Mouse (Mus musculus): ENCODE data around the gene Pax6. TPM values are rescaled to one million over a fixed set of nuclear protein-coding genes. Genes with fewer than 3 reads are reported as not detected.

Gene Pax6
- polyA plus RNA-seq, 2 experiments: 0.06 TPM; not detected in 1

DNA sequence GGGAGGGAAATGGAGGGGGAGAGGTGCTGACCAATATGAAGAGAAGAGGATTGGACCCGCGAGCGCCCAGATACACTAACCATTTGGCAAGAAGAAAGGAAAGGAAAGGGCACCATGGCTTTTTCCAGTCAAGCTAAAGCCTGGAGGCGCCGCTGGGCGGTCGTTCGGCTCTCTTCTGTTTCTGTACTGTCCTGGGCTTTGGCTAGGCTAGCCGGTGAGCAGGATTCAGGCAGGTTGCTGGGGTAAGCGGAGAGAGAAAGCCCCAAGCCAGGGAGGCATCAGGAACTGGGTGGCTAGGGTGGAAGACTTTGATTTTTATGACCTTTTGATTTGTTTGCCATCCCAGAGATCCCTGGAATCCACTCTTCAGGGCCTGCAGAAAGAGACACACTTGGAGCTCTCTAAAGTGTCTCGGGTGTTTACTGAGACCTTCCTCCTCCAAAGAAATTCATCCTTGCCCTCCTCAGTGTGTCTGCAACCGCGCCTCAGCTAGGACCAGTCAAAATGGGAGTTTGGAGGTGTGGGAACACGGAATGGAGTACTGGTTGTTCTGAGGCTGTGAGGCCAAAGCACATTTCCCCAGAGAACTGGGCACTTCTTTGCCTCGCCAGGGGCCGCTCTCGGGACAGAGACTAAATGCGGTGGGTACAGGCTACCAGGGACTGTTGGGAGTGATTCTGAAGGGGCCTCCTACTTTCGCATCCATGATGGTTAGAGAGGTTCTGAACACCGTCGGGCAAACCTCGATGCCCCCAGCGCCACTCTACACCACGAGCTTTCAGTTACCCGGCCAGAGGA lies 3.3 kb downstream of the Pax6 start:
- no peak overlapping the region for H3K4me2 ChIP-seq (ENCODE audit: low read depth)
- no peaks in the 10 kb centered on the region for H3K4me1 ChIP-seq (replicated peaks; ENCODE audit: control insufficient read depth in 2 of 2, insufficient read depth in 2 of 2, low read length in 1 of 2)
- H3K4me3 ChIP-seq (ENCODE audit: insufficient read depth in 1 of 2, low read depth in 2 of 2, low read length in 2 of 2): no peak overlapping the region
- TF ChIP-seq EP300 (IDR thresholded peaks at IDR 0.05; ENCODE audit: low read depth): no peak
- TF ChIP-seq CTCF (IDR thresholded peaks at IDR 0.05; ENCODE audit: low read depth): peak; percentile 17; the same call in 1 of the 2 replicates
- no peaks in the 10 kb centered on the region for H3K36me3 ChIP-seq (replicated peaks; ENCODE audit: control insufficient read depth, insufficient read depth, low read depth)
- H3K27me3 ChIP-seq (ENCODE audit: control insufficient read depth, insufficient read depth, low read length): peaks cover 100% of the 10 kb centered on the region
- no peak for ATAC-seq (ENCODE audit: insufficient read depth)
- WGBS (ENCODE audit: insufficient replicate concordance): 2% methylated on average over 25 of the region's 25 CpGs
- no peak for DNase-seq (ENCODE audit: low read depth in 3 of 3, low spot score in 3 of 3)
- no peak overlapping the region for H3K9ac ChIP-seq (replicated peaks)
- H3K27ac ChIP-seq: no peak overlapping the region
- no peaks in the 10 kb centered on the region for H3K9me3 ChIP-seq (ENCODE audit: control insufficient read depth, low read length)

- DNase-seq (ENCODE audit: low read depth in 3 of 3, low spot score in 3 of 3) (no peak), ATAC-seq (ENCODE audit: insufficient read depth) (no peak)
- 0% methylated on average over 16 of the region's 16 CpGs for WGBS (ENCODE audit: insufficient replicate concordance)
- H3K9ac ChIP-seq (replicated peaks): no peak overlapping the region
- TF ChIP-seq CTCF (IDR thresholded peaks at IDR 0.05; ENCODE audit: low read depth): no peak
- TF ChIP-seq EP300 (IDR thresholded peaks at IDR 0.05; ENCODE audit: low read depth): no peak
- no peak overlapping the region for H3K27ac ChIP-seq
- no peaks in the 10 kb centered on the region for H3K4me1 ChIP-seq (replicated peaks; ENCODE audit: control insufficient read depth in 2 of 2, insufficient read depth in 2 of 2, low read length in 1 of 2)
- H3K27me3 ChIP-seq (ENCODE audit: control insufficient read depth, insufficient read depth, low read length): peaks cover 100% of the 10 kb centered on the region
- H3K36me3 ChIP-seq (replicated peaks; ENCODE audit: control insufficient read depth, insufficient read depth, low read depth): no peaks in the 10 kb centered on the region
- H3K9me3 ChIP-seq (ENCODE audit: control insufficient read depth, low read length): no peaks in the 10 kb centered on the region
- H3K4me3 ChIP-seq (ENCODE audit: insufficient read depth in 1 of 2, low read depth in 2 of 2, low read length in 2 of 2): no peak overlapping the region
- H3K4me2 ChIP-seq (ENCODE audit: low read depth): no peak overlapping the region
Measured at GRCm38 (mm10) chr2:105672596-105672960, 3.9 kb downstream of the Pax6 start.

- no peak overlapping the region for H3K9ac ChIP-seq (replicated peaks)
- no peak overlapping the region for H3K4me3 ChIP-seq (ENCODE audit: insufficient read depth in 1 of 2, low read depth in 2 of 2, low read length in 2 of 2)
- ATAC-seq (ENCODE audit: insufficient read depth) (no peak), DNase-seq (ENCODE audit: low read depth in 3 of 3, low spot score in 3 of 3) (no peak)
- WGBS (ENCODE audit: insufficient replicate concordance): 2% methylated on average over 6 of the region's 6 CpGs
- no peaks in the 10 kb centered on the region for H3K4me1 ChIP-seq (replicated peaks; ENCODE audit: control insufficient read depth in 2 of 2, insufficient read depth in 2 of 2, low read length in 1 of 2)
- H3K9me3 ChIP-seq (ENCODE audit: control insufficient read depth, low read length): no peaks in the 10 kb centered on the region
- TF ChIP-seq CTCF (IDR thresholded peaks at IDR 0.05; ENCODE audit: low read depth): no peak
- no peak overlapping the region for H3K4me2 ChIP-seq (ENCODE audit: low read depth)
- H3K27me3 ChIP-seq (ENCODE audit: control insufficient read depth, insufficient read depth, low read length): peaks cover 100% of the 10 kb centered on the region
- H3K27ac ChIP-seq: no peak overlapping the region
- H3K36me3 ChIP-seq (replicated peaks; ENCODE audit: control insufficient read depth, insufficient read depth, low read depth): no peaks in the 10 kb centered on the region
Measured at GRCm38 (mm10) chr2:105673054-105673453, 4.4 kb downstream of the Pax6 start.

DNA sequence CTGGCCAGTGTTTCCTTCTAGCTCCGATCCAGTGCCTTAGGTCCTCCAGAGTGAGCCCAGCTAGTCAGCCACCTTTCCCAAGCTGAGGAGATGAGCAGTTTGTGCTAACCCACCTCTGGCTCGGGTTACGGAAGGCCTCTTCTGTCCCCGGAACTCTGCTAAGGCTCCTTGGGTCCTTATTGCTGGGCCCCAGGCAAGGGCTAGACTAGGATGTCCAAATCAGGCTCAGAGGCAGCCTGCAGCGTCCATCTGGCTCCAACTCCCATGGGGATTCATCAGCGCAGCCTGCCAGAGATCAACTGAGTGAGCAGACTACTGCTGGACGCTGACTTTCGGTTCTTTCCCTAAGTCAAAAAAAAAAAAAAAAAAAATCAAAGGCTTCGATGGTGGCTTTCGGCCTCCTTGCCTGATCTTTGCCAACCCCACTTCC lies 4.9 kb downstream of the Pax6 start:
- no peak overlapping the region for H3K27ac ChIP-seq
- H3K4me2 ChIP-seq (ENCODE audit: low read depth): peak overlapping the region; percentile 21; the same call in 1 of the 2 replicates
- 4% methylated on average over 10 of the region's 10 CpGs for WGBS (ENCODE audit: insufficient replicate concordance)
- H3K4me3 ChIP-seq (ENCODE audit: insufficient read depth in 1 of 2, low read depth in 2 of 2, low read length in 2 of 2): no peak overlapping the region
- H3K36me3 ChIP-seq (replicated peaks; ENCODE audit: control insufficient read depth, insufficient read depth, low read depth): no peaks in the 10 kb centered on the region
- H3K9me3 ChIP-seq (ENCODE audit: control insufficient read depth, low read length): no peaks in the 10 kb centered on the region
- DNase-seq (ENCODE audit: low read depth in 3 of 3, low spot score in 3 of 3) (no peak), ATAC-seq (ENCODE audit: insufficient read depth) (no peak)
- TF ChIP-seq CTCF (IDR thresholded peaks at IDR 0.05; ENCODE audit: low read depth) (no peak), EP300 (IDR thresholded peaks at IDR 0.05; ENCODE audit: low read depth) (no peak)
- H3K9ac ChIP-seq (replicated peaks): no peak overlapping the region
- no peaks in the 10 kb centered on the region for H3K4me1 ChIP-seq (replicated peaks; ENCODE audit: control insufficient read depth in 2 of 2, insufficient read depth in 2 of 2, low read length in 1 of 2)
- H3K27me3 ChIP-seq (ENCODE audit: control insufficient read depth, insufficient read depth, low read length): peaks cover 99% of the 10 kb centered on the region

GRCm38 (mm10) chr2:105674061-105674874 lies 5.6 kb downstream of the Pax6 start:
- DNase-seq (ENCODE audit: low read depth in 3 of 3, low spot score in 3 of 3) (no peak), ATAC-seq (ENCODE audit: insufficient read depth) (no peak)
- Histone ChIP-seq H3K9ac (replicated peaks) (no peak overlapping the region), H3K4me3 (ENCODE audit: insufficient read depth in 1 of 2, low read depth in 2 of 2, low read length in 2 of 2) (peak overlapping the region in 1 of 2 experiments; percentile 35; a peak in 2 of 4 replicates), H3K36me3 (replicated peaks; ENCODE audit: control insufficient read depth, insufficient read depth, low read depth) (no peaks in the 10 kb centered on the region), H3K27me3 (ENCODE audit: control insufficient read depth, insufficient read depth, low read length) (peaks cover 99% of the 10 kb centered on the region), H3K9me3 (ENCODE audit: control insufficient read depth, low read length) (no peaks in the 10 kb centered on the region), H3K27ac (no peak overlapping the region), H3K4me2 (ENCODE audit: low read depth) (peak overlapping the region; percentile 58), H3K4me1 (replicated peaks; ENCODE audit: control insufficient read depth in 2 of 2, insufficient read depth in 2 of 2, low read length in 1 of 2) (no peaks in the 10 kb centered on the region)
- TF ChIP-seq EP300 (IDR thresholded peaks at IDR 0.05; ENCODE audit: low read depth) (no peak), CTCF (IDR thresholded peaks at IDR 0.05; ENCODE audit: low read depth) (no peak)
- 2% methylated on average over 36 of the region's 36 CpGs for WGBS (ENCODE audit: insufficient replicate concordance)

Data from liver, embryonic 14.5 days (tissue).